Mouse (Mus musculus): ENCODE results near the gene Pdzd8. TPM values are rescaled to one million over a fixed set of nuclear protein-coding genes. Genes with fewer than 3 reads are reported as not detected.
A peak's percentile ranks its signal among the peaks of the same experiment; 100 is the strongest.

The Pdzd8 gene
- total RNA-seq (2021): 10 to 100 TPM; 59.1 to 60.2 TPM

DNA sequence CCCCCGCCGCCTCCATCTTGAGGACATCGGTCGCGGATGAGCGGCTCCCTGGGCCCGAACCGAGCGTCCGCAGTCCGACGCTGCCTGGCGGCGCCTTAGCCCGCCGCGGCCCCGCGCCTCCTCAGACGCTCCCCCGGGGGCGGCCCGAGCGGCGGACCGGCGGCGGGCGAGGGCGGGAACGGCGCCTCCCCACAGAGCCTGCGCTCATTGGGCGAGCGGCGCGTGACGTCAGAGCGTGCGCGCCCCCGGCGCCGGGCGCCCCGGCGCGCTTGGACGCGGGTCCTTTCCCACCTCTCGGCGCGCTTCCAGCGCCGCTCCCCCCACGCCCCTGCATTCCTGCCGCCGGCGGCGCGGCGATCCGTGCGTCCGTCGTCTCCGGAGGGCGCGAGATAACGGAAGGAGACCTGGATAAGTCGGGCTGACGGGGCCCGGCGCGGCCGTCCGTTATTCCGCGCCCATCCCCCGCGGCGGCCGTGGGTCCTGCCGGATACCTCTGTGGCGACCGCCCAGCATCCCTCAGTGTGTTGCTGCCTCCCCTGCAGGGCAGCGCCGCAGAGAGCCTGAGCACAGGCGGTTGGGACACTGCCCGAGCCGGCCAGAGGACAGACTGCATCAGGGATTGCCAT is at the start of gene Pdzd8:
Pdzd8 (minus strand) TSS at position 123 of the 626 bp plus-strand sequence.
- intact Hi-C loops (cut with DNase I): no loop called here
- DNase-seq (ENCODE audit: extremely low spot score in 1 of 2, low spot score in 2 of 2): peak; percentile 80 to 95

- intact Hi-C loops (cut with DNase I): no loop called here
- DNase-seq (ENCODE audit: extremely low spot score in 1 of 2, low spot score in 2 of 2): peak; percentile 57 to 64
These were observed 48.3 kb upstream of the Pdzd8 start for GRCm38 (mm10) chr19:59393777-59394441.

GRCm38 (mm10) chr19:59388847-59389606 is 43.4 kb upstream of the Pdzd8 start:
- intact Hi-C loops (cut with DNase I): no loop called here
- DNase-seq (ENCODE audit: extremely low spot score in 1 of 2, low spot score in 2 of 2): peak; percentile 71 to 82

GRCm38 (mm10) chr19:59388399-59388798 is 42.8 kb upstream of the Pdzd8 start:
- intact Hi-C loops (cut with DNase I): no loop called here

DNA sequence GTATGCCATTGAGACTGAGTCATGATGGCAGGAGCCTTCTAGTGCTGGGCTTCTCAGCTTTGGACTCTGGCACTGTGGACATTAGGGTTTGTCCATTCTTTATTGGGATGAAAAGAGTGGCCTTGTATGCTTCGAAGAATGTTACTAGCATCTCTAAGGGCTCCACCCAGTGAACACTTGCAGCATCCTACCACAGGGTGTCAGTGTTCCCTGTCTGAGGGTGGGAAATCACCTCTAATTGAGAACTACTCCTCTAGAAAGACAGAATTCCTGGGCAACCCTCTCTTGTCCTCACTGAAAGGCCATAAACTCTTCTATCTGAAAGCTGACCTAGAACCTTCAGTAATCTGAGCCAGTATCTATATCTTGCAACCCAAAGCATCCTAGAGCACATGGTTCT is 41.6 kb upstream of the Pdzd8 start:
- peak in 1 of 2 experiments; percentile 53 for DNase-seq (ENCODE audit: extremely low spot score in 1 of 2, low spot score in 2 of 2)
- intact Hi-C loops (cut with DNase I): no loop called here

More at GRCm38 (mm10) chr19:59388399-59388798, 42.8 kb upstream of the Pdzd8 start:
- DNase-seq (ENCODE audit: extremely low spot score in 1 of 2, low spot score in 2 of 2): peak; percentile 29 to 33

- intact Hi-C loops (cut with DNase I): no loop called here
- DNase-seq (ENCODE audit: extremely low spot score in 1 of 2, low spot score in 2 of 2): no peak
These were observed 39.3 kb upstream of the Pdzd8 start for GRCm38 (mm10) chr19:59384582-59385495.

GRCm38 (mm10) chr19:59382416-59382917 is 36.9 kb upstream of the Pdzd8 start:
- DNase-seq (ENCODE audit: extremely low spot score in 1 of 2, low spot score in 2 of 2): no peak
- intact Hi-C loops (cut with DNase I): no loop called here

DNA sequence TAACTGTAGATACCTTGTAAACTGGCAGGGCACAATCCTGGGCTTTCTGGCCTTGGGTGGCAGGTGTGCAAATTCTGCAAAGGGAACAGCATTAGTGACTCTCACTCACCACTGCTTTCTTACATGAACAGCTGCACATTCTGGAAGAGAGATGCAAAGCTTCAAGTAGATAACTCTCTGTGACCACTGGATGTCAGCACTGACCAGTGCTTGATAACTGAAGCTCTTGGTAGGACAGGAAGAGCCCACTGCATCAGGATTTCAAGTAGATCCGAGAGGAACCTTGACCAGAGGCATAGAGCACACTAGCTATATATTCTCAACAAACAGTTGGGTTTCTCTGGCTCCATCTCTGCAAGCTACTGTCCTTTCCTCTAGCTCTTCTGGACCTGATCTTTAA is 34.4 kb upstream of the Pdzd8 start:
- no peak for DNase-seq (ENCODE audit: extremely low spot score in 1 of 2, low spot score in 2 of 2)
- intact Hi-C loops (cut with DNase I): no loop called here

GRCm38 (mm10) chr19:59376481-59376880 is 30.9 kb upstream of the Pdzd8 start:
- no peak for DNase-seq (ENCODE audit: extremely low spot score in 1 of 2, low spot score in 2 of 2)
- intact Hi-C loops (cut with DNase I): no loop called here

DNA sequence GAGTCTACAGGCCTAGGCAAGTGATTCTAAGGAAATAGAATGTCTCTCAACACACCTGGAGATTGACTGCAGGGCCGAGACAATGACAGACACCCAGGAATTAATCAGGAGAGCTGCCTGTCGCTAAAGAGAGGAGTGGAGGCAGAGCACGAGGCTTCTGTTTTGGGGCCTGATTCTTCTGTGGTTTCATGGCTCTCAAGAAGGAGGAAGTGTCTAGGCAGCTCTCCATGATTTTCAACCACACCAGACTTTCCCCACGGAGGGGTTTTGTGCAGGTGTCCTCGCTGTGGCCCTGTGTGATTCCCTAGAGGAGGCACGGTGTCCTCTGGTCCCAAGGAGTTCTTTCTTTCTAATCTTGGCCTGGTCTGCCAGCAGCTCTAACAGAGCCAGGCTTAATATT is 29.4 kb upstream of the Pdzd8 start:
- intact Hi-C loops (cut with DNase I): no loop called here

GRCm38 (mm10) chr19:59372928-59373327 is 27.3 kb upstream of the Pdzd8 start:
- no peak for DNase-seq (ENCODE audit: extremely low spot score in 1 of 2, low spot score in 2 of 2)
- intact Hi-C loops (cut with DNase I): no loop called here

More for the DNA sequence above, 29.4 kb upstream of the Pdzd8 start:
- DNase-seq (ENCODE audit: extremely low spot score in 1 of 2, low spot score in 2 of 2): no peak

DNA sequence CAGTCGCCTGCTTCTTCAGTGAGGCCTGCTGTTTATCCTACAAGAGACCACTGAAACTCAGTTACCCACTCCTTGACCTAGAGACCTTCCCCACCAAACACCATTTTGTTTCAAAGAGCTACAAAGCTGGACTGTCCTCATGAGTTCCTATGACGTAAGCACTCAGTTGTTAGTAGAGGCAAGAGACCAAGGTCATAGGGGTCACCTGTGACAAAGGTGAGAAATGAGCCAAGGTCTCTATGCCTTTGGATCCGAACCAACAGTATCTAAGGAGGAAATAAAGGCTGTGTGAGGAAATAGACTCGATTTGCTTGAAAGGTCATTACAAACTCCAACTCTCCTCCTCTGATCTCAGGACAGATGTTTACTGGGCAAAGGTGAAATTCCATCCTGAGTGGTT is 25.4 kb upstream of the Pdzd8 start:
- intact Hi-C loops (cut with DNase I): no loop called here

GRCm38 (mm10) chr19:59367892-59368291 is 22.3 kb upstream of the Pdzd8 start:
- intact Hi-C loops (cut with DNase I): no loop called here
- no peak for DNase-seq (ENCODE audit: extremely low spot score in 1 of 2, low spot score in 2 of 2)

More for the DNA sequence above, 25.4 kb upstream of the Pdzd8 start:
- no peak for DNase-seq (ENCODE audit: extremely low spot score in 1 of 2, low spot score in 2 of 2)

DNA sequence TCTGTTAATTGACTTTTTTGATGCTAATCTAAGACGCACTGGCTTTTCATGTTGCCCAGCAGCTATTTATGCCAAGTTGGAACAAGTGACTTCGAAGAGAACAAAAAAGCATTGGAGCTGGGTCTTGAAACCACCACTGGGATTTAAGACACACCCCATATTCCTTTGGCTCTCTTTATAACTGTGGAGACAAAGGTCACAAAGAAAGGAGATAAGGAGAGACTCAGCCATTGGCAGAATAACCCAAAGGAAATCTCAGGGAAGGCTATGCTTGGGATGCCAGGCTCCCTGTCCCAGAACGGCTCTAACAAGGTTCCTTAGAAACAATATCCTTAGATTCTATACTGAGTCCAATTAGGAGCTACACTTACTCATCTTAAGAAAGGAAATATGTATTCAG is 21.1 kb upstream of the Pdzd8 start:
- intact Hi-C loops (cut with DNase I): no loop called here
- DNase-seq (ENCODE audit: extremely low spot score in 1 of 2, low spot score in 2 of 2): no peak

- intact Hi-C loops (cut with DNase I): no loop called here
- DNase-seq (ENCODE audit: extremely low spot score in 1 of 2, low spot score in 2 of 2): no peak
These were observed 18.1 kb upstream of the Pdzd8 start for GRCm38 (mm10) chr19:59363666-59364065.

DNA sequence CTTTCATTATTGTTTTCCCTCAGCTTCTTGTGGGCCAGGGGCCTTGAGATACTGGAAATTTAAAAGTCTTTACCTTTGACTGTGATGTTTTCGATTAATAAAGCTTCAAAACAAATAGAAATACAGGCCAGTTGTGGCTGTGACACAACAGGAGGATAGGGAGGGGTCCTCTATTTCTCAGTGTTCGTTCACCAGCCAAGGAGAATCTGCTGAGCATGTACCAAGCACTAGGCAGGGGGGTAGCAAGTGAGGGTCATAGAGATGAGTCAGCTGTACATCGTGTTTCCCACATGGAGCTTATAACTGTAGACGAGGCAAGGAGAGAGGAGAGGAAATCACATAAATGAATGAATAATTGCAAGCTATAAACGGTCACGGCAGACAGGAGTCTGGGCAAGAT is 17.1 kb upstream of the Pdzd8 start:
- no peak for DNase-seq (ENCODE audit: extremely low spot score in 1 of 2, low spot score in 2 of 2)
- intact Hi-C loops (cut with DNase I): no loop called here

- intact Hi-C loops (cut with DNase I): no loop called here
- no peak for DNase-seq (ENCODE audit: extremely low spot score in 1 of 2, low spot score in 2 of 2)
These were observed 14.9 kb upstream of the Pdzd8 start for GRCm38 (mm10) chr19:59360486-59360896.

GRCm38 (mm10) chr19:59359202-59359601 is 13.6 kb upstream of the Pdzd8 start:
- intact Hi-C loops (cut with DNase I): no loop called here

DNA sequence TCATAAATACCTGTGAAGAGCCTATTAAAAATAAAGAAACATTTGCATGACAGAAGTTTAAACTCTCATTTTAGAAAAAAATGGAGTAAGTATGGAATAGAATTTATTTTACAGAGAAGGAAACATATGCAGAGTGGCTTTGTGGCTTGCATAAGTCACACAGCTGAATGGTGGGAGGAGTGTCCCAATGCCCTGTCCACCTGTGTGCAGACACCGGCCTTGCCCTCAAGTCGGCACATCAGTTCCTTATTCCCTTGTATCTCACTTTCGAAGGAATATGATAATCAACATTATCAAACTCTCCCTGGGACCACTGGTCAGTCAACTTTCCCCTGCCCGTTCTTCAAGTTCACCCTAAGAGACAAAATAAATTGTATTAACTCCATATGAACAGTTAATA is 12.3 kb upstream of the Pdzd8 start:
- no peak for DNase-seq (ENCODE audit: extremely low spot score in 1 of 2, low spot score in 2 of 2)
- intact Hi-C loops (cut with DNase I): no loop called here

More at GRCm38 (mm10) chr19:59359202-59359601, 13.6 kb upstream of the Pdzd8 start:
- no peak for DNase-seq (ENCODE audit: extremely low spot score in 1 of 2, low spot score in 2 of 2)
